Mouse (Mus musculus) CD8-positive naive resting alpha-beta T cell, adult 2 months (primary cell): Measurements from ENCODE around the gene Mdc1.
"Not testable (repeated sequence)": the region's sequence is repeated elsewhere in the genome, so short reads cannot be mapped to it uniquely, and the experiment has no call there.

ENCODE experiments used
- DNase-seq, 2 experiments: peaks; one replicate each; pipeline ENCODE4 v3.0.0; 2022; ENCODE audit warnings: low read depth in 2 of 2, low spot score in 2 of 2

Mdc1 gene

DNA sequence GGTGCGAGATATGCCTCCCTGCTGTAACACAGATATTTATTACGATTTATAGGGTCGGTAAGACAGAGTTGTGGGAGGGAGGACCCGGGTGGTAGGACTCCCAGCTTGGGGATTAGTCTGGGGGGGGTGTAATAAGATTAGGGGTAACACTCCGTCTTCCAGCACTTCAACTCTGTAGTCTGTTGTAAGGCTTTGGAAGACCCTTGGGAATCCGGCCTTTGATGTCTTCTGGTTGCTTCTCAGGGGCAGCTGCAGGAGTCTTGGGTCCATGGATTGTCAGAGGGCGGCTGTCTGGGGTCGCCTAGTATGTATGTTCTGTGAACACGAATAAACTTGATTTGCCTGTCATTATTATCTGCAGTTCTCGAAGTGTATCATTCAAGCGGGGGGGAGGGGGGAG lies 18.8 kb upstream of the Mdc1 start:
- no peak for DNase-seq

DNA sequence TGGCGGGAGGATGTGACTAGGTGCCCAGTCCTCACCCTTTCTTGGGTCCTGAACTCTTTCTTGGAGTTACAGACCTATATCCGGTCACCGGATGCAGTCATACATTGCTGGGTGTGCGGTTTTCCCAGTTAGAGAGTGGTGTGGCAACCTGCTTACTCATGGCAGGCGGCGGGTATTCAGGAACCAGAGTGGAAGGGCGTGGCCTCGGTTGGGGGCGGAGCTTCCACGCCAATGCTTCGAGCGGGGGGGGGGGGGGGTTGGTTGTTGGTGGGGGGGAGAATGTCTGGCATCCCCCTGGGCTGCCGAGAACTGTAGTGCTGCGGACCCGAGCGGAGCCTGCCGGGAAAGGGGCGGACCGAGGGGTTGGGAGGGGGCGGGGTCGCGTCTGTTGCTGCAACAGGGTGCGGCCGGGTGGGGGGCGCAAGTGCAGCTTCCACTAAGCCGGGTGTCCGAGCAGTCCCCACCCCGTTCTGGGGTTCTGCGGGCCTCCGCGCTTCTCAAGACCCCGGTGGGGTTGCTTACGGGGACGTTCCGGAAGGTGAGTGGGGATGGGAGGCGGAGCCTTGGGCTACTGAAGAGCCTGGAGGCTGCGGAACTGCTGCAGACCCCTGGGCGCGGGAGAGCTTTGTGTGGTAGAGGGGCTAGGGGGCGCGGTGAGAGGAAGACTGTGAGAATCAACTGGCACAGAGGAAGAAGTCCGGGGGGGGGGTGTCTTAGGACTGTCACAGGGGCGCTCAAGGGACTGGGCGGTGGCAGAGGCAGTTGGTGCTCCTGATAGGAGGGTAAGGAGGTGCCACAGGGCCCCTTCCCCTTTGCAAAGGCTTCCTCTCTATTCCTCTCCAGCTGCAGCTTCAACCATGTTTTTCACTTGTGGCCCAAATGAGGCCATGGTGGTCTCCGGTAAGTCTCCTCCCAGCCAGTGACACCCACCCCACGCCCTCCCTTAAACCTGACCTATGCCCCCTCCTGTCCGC lies 18.1 kb upstream of the Mdc1 start, which contains the start of gene Flot1:
TSS of gene Flot1 (plus strand) at position 267 of the 974 bp plus-strand sequence.
- DNase-seq, result peak; percentile 66 to 67

- DNase-seq, result no peak
Observed at GRCm38 (mm10) chr17:35824402-35824801, 16.9 kb upstream of the Mdc1 start.

DNA sequence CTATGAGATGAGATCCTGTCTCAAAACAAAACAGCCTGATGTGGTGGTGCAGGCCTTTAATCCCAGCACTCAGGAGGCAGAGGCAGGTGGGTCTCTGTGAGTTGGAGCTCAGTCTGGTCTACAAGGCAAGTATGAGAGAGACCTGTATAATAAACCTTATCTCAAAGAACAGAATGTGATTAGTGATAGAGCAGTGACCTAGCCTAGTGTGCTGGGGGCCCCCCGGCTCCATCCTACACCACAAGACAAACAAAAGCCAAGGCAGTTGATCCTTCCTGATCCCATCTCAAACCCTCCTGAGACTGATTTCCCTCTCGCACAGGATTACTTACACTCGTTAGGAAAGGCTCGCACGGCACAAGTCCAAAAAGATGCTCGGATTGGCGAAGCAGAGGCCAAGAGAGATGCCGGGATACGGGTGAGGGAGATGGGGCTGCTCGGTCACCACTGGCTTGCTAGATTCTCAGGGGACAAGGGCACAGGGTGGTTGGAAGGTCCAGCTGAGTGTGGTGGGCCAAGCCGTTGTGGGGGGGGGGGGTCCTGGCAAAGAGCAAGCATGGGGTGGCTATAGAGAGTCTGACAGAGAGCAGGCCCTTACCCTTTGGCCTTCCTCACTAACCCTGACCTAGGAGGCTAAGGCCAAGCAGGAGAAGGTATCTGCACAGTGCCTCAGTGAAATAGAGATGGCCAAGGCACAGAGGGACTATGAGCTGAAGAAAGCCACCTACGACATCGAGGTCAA lies 16.0 kb upstream of the Mdc1 start:
- DNase-seq, result no peak

GRCm38 (mm10) chr17:35829737-35830136 lies 11.6 kb upstream of the Mdc1 start:
- peak; percentile 87 to 88 for DNase-seq

GRCm38 (mm10) chr17:35832400-35833238 lies 8.7 kb upstream of the Mdc1 start:
- no peak for DNase-seq

DNA sequence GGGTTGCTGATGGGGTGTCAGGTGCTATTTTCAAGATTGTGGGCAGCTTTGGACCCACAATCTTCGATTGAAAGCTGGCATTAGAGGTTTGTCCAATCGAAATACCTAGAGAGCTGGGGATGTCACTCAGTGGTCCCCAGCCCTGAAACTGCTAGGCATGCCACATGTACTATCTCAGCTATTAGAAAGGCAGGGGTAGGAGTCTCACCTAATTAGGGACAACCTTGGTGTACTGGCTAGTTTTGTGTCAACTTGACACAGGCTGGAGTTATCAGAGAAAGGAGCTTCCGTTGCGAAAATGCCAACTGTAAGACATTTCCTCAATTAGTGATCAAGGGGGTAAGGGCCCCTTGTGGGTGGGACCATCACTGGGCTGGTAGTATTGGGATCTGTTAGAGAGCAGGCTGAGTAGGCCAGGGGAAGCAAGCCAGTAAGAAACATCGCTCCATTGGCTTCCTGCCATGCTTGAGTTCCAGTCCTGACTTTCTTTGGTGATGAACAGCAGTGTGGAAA lies 8.0 kb upstream of the Mdc1 start:
- DNase-seq, result no peak

- no peak for DNase-seq
Observed at GRCm38 (mm10) chr17:35833894-35834293, 7.4 kb upstream of the Mdc1 start.

GRCm38 (mm10) chr17:35834696-35835422 lies 6.5 kb upstream of the Mdc1 start:
- no peak for DNase-seq

DNA sequence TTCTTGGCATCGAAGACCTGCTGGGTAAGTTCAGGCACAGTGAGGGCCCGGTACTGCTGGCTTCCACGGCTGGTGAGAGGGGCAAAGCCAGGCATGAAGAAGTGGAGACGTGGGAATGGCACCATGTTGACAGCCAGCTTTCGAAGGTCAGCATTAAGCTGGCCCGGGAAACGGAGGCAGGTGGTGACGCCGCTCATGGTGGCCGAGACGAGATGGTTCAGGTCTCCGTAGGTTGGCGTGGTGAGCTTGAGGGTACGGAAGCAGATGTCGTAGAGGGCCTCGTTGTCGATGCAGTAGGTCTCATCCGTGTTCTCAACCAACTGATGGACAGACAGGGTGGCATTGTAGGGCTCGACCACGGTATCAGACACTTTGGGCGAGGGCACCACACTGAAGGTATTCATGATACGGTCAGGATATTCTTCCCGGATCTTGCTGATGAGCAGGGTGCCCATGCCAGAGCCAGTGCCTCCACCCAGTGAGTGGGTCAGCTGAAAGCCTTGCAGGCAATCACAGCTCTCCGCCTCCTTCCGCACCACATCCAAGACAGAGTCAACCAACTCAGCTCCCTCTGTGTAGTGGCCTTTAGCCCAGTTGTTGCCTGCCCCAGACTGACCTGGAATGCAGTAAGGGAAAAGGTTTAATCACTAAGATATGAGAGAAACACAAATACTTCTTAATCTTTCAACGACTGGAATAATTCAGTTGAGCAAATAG lies 5.7 kb upstream of the Mdc1 start:
- DNase-seq, result no peak

GRCm38 (mm10) chr17:35836178-35836965 lies 4.9 kb upstream of the Mdc1 start:
- peak; percentile 75 to 85 for DNase-seq

GRCm38 (mm10) chr17:35836991-35837422 lies 4.3 kb upstream of the Mdc1 start:
- DNase-seq, result peak; percentile 47 to 63

DNA sequence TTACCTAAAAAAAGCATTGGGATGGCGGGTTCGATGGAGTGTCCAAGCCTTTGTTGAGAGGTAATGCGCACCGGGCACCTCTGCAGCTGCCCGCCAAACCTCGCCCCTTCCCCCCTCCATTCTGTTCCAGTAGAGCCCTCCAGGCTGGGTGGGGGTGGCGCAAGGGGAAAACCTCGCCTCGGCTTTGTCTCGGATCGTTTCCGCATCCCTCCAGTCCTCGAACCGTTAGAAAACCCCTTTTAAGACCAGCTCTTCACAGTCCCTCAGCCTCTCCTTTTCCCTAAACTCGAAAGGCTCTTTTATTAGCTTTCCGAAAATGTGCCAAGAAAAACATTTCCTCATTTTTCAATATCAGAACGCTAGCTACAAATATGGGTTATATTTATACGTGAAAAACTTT lies 3.8 kb upstream of the Mdc1 start:
- DNase-seq, result no peak

DNA sequence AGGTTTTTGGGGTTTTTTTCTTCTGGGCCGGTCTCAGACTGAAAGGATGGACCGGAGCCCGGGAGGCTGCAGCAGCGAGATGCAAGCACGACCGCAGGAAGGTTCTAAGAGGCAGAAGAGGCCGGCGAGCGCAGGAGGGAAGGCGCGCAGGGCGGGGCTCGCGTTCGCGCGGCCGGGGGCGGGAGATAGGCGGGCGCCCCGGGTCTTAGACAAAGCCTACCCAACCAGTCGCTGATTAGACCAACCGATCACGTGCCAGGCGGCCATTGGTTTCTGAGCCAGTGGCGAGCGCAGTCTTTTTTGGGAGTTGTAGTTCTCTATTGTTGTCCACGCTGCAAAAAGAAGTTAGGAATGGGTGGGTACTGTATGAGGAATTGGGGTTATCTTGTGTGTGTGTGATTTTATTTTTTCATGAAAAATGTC lies 3.2 kb upstream of the Mdc1 start, which contains the start of gene Tubb5:
TSS of gene Tubb5 (minus strand) at position 185 of the 423 bp plus-strand sequence.
- DNase-seq, result peak; percentile 79 to 83

DNA sequence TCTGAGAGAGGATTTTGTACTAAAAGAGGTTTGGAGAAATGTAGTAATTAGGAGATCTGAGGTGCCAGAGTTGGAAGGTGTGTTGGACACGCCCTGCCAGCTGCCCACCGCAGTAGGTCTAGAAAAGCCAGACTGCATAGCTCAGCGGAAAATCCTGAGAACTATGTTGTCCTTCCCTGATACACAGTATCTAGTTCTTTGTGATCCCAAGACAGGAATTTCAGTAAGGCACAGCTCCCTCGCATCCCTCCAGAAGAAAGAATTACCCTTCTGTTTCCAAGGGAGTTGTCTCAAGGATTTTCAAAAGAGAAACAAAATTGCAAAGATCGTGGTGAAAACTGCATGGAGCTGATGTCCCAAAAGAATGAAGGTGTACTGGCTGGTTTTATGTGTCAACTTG lies 2.7 kb upstream of the Mdc1 start:
- DNase-seq, result no peak

GRCm38 (mm10) chr17:35839002-35839401 lies 2.3 kb upstream of the Mdc1 start:
- not testable (repeated sequence) for DNase-seq

DNA sequence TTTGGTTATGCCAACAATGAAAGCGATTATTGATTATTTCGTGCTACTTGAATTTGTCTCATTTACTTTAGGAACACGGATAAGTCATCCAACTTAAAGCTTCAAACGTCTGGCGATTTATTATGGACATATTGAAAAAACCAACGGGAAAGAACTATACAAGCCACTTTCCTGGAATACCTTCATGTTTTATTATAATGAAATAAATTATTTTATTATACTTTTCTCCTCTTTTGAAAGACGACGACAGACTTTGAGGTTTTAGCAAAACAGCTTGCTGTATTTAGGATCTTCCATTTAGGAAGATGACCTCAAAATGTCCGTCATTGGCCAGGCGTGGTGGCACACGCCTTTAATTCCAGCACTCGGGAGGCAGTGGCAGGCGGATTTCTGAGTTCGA lies 754 bp upstream of the Mdc1 start:
- no peak for DNase-seq

- no peak for DNase-seq
Observed at GRCm38 (mm10) chr17:35842006-35842405, 691 bp downstream of the Mdc1 start.

DNA sequence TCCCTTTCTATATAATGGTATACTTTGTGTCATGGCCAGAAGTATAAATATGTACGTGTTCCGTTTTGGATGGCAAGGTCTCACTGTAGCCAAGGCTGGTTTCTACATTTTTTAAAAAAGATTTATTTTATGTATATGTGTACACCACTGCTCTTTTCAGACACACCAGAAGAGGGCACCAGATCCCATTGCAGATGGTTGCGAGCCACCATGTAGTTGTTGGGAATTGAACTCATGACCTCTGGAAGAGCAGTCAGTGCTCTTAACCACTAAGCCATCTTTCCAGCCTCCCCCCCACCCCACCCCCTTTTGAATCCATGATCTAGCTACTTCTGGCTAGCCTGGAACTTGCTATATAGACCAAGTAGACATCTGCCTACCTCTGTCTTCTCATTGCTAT lies 2.2 kb downstream of the Mdc1 start:
- no peak for DNase-seq
